Mouse (Mus musculus) gastrocnemius, adult 2 months (tissue): ENCODE measurements around the gene Fam76a. TPM values are rescaled to one million over a fixed set of nuclear protein-coding genes. Genes with fewer than 3 reads are reported as not detected.

Experiments
- DNase-seq: peaks from one replicate; pipeline ENCODE4 v3.0.0; 2022
- H3K27ac ChIP-seq: fragments of 200-600 bp; 2 replicates; pipeline ENCODE4 v1.8.1; 2022; ENCODE audit warnings: mild to moderate bottlenecking
- H3K4me3 ChIP-seq: fragments of 200-600 bp; 2 replicates; pipeline ENCODE4 v1.8.1; 2022; ENCODE audit warnings: mild to moderate bottlenecking, moderate library complexity
- CTCF ChIP-seq: fragments of 200-600 bp; IDR thresholded peaks from 2 replicates; pipeline ENCODE4 v1.8.1; 2022; ENCODE audit warnings: antibody characterized with exemption, mild to moderate bottlenecking, moderate library complexity
- intact Hi-C: fragments of 180-260 bp; cut with DNase I; formaldehyde crosslinking; loops from one replicate; pipeline ENCODE4 v1.15.1; 2025
- total RNA-seq, 2 experiments: library from RNA; stranded (reverse); gene quantifications; 2 replicates each; pipeline ENCODE4 v1.2.3; 2021

Fam76a gene
- total RNA-seq, 2 experiments from 2014 or later: 23.5 to 29.9 TPM

GRCm38 (mm10) chr4:132905843-132906360, 16.5 kb downstream of the Fam76a start:
- DNase-seq: no peak
- Histone ChIP-seq H3K4me3 (no peak overlapping the region; the same call in 1 of the 2 replicates), H3K27ac (peak overlapping the region; percentile 76)
- no peak for TF ChIP-seq CTCF
- intact Hi-C loops: no loop called here

GRCm38 (mm10) chr4:132904765-132905309, 17.5 kb downstream of the Fam76a start:
- DNase-seq: no peak
- Histone ChIP-seq H3K27ac (peak overlapping the region; percentile 76), H3K4me3 (peak overlapping the region; percentile 45)
- no peak for TF ChIP-seq CTCF
- intact Hi-C loops: no loop called here

DNA sequence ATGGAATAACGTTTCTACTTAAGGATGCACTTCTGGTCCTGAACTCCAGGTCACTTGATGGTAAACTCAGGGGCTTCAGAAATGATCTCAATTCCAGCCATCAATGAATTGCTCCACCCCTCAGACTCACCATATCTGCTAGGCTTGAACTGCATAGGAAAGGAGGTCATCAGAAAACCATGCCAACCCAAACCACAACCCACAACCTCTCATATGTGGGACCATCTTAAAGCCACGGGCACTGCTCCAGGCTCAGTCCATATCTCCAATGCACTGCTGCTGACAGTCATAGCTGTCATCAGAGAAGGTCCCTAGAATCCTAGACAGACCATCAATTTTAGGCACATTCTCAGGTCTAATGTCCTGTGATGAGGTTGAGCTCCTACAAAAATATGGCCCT, 18.3 kb downstream of the Fam76a start:
- Histone ChIP-seq H3K4me3 (no peak overlapping the region), H3K27ac (peak overlapping the region; percentile 76)
- no peak for DNase-seq
- intact Hi-C loops: no loop called here
- no peak for TF ChIP-seq CTCF

DNA sequence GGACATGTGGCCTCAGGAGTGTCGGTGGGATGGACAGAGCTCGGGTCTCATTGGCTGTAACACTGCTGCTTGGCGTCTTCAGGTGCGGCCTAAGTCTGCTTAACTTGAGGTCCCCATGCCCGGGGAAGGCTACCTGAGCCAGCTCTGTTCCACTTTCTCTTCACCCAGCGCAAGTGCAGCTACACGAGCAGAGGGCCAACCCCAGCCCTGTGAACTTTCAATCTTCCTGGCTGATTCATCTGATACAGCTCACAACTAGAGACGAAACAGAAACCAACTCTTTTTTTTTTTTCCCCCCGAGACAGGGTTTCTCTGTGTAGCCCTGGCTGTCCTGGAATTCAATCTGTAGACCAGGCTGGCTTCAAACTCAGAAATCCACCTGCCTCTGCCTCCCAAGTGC, 24.2 kb downstream of the Fam76a start:
- H3K4me3 ChIP-seq: no peak overlapping the region
- no peak for DNase-seq
- intact Hi-C loops: no loop called here
- TF ChIP-seq CTCF: no peak
- peak overlapping the region; percentile 43 for H3K27ac ChIP-seq

DNA sequence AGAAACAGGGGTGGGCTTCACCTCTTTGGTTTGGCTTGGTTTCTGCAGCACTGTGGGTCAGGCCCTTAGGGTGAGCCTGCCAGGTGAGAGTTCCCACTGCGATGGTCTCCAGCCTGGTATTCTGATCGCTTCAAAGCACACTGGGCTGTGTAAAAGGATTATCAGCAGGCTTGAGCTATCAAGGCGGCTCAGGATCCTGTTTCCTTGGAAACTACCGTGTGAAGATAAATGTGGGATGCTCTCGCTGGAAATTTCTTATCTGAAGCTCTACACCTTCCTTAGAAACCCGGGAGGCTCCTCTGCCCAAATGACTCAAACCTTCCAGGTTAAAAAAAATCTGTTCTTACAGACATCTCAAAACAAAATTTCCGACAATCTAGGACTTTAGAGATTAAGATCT, 28.0 kb downstream of the Fam76a start:
- intact Hi-C loops: no loop called here
- TF ChIP-seq CTCF: no peak
- H3K27ac ChIP-seq: no peak overlapping the region
- H3K4me3 ChIP-seq: no peak overlapping the region
- no peak for DNase-seq

DNA sequence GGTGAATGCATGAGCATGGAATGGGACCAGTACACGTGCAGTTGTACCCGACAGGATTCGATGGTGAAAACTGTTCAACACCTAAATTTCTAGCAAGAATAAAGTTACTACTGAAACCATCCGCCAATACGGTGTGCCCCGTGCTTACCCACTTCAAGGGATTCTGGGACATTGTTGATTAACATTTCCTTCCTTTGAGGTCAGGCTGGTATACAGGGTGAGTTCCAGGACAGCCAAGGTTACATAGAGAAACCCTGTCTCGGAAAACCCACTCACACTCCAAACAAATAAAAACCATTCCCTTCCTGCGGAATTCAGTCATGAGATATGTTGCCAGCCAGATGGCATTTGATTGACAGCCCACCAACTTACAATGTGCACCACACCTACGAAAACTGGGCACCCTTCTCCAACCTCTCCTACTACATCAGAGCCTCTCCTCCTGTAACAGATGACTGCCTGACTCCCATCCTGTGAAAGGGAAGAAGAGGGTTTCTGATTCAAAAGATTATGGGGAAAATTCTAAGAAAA, 37.4 kb downstream of the Fam76a start:
- H3K27ac ChIP-seq: peak overlapping the region; percentile 90
- intact Hi-C loops: loop anchor here (5.0 kb wide), 1 partner anchor 37 kb away; the partner anchor contains the start of gene Fam76a

DNA sequence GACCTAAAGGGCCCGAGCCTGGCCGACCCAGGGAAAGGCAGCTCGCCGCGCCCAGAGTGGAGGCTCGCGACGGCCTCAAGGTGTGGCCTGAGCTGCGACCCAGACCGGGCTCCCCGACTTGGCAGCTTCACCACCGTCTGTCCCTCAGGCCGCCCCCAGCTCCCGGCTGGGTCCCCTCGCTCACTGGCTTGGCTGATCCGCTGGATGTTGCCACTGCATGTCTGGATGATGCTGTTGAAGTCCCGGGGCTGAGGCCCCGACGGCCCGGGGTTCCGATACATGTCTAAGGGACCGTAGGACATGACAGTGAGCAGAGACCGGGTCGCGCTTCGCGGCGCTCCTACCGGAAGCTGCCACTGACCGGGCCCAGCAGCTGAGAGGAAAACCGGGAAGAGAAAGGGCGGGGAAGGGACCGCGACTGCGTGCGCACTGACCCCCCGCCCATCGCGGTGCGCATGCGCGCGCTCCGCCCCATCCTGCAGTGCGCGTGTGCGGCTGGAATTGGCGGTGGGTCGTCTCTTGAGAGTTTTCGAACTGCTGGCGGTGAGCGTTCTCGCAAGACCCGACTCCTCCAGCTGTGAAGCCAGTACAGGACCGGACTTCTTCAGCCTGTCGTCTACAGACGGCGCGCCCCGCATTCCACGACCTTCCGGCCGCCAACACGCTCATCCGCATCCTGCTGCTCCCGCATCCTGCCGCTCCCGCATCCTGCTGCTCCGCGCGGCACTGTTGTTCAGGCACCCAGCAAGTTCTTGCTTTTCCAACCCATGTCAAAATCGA, 38.1 kb downstream of the Fam76a start, which contains the start of gene Stx12:
Gene Stx12, minus strand, starts transcription at position 446 of the 780 bp plus-strand sequence.
- intact Hi-C loops: loop anchor here (5.0 kb wide), 1 partner anchor 38 kb away; the partner anchor contains the start of gene Fam76a
- peak; percentile 94 for DNase-seq
- no peak for TF ChIP-seq CTCF
- Histone ChIP-seq H3K27ac (peak within 1 kb of the TSS; percentile 90), H3K4me3 (peak within 1 kb of the TSS; percentile 76)

More for the DNA sequence above, 37.4 kb downstream of the Fam76a start:
- TF ChIP-seq CTCF: no peak
- DNase-seq: no peak
- peak overlapping the region; percentile 76 for H3K4me3 ChIP-seq

DNA sequence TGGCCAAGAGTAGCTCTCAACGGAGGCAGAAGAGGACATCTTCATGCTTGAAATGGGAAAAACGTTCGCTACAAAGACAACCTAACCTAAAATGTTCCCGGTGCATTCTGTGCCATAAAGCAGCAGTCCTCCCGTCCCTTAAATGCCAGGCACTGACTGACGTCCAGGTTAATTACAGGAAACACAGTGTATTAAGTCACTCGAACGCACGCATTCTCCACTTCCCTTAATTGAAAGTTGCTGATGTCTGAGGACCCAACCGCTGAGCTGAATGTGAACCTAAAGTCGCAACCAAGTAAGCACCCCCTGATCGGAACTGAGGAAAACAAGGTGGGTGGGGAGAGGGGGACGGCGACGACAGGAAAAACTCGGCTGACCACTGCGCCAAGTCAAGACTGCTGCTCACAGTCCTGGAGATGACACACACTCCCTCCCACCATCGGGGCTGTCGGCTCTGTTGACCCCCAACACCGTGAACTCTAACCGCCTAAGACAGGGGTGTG, 38.7 kb downstream of the Fam76a start:
- Histone ChIP-seq H3K4me3 (peak overlapping the region; percentile 76), H3K27ac (peak overlapping the region; percentile 90)
- intact Hi-C loops: loop anchor here (5.0 kb wide), 1 partner anchor 39 kb away; the partner anchor contains the start of gene Fam76a
- no peak for DNase-seq
- TF ChIP-seq CTCF: no peak

- Histone ChIP-seq H3K4me3 (no peak overlapping the region), H3K27ac (no peak overlapping the region)
- TF ChIP-seq CTCF: no peak
- intact Hi-C loops: no loop called here
- DNase-seq: no peak
Observed at GRCm38 (mm10) chr4:132874363-132875097, 47.8 kb downstream of the Fam76a start.

DNA sequence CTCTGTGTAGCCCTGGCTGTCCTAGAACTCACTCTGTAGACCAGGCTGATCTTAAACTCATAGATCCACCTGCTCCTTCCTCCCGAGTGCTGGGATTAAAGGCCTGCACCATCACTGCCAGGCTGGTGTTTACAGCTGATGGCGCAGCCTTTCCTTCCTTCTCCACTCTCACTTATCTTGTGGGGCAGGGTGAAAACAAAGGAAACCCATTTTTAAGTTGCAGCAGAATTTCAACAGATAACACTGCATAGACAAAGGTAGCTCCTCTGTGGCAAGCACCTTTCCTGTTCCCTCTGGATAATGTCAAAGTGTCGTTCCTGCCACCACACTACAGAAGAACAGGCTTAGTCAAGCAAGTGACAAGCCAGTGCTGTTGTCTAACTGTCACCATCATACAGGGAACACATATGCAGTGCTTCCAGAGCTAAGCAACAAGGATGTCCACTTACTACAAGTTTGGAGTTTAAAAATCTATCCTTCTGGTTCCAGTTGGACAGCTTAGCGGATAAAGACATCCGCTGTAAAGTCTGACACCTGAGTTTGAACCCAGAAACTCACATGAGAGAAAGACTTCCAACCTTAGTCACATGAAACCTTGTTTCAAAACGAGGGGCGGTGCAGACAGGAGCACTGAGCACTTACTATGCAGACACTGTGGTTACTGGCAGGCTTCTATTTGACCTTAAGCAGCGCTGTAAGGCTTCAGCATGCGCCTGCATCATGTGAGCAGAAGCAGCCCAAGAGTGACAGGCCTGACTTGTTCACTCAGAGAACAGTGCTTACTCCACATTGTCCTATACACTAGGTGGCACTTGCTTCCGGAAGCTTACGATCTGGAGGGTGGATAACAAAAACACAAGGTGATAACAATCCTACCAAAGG, 48.6 kb downstream of the Fam76a start:
- TF ChIP-seq CTCF: no peak
- DNase-seq: no peak
- Histone ChIP-seq H3K4me3 (no peak overlapping the region), H3K27ac (no peak overlapping the region)
- intact Hi-C loops: no loop called here

- no peak overlapping the region for H3K4me3 ChIP-seq
- DNase-seq: no peak
- no peak overlapping the region for H3K27ac ChIP-seq
- TF ChIP-seq CTCF: no peak
- intact Hi-C loops: no loop called here
Observed at GRCm38 (mm10) chr4:132871116-132871515, 51.2 kb downstream of the Fam76a start.
